In genomic region chr15:97991285-97991895, GRCm38 (mm10) we compare ENCODE assay signal across 15 mouse cellular contexts. TPM values are rescaled to one million over a fixed set of nuclear protein-coding genes. Genes with fewer than 3 reads are reported as not detected.
DNase-seq lines count a peak whose midpoint lies in the region; ATAC-seq lines count a peak whose summit lies in the region.
"Had no signal": no experiment of that assay in that cellular context is flagged by ENCODE, and none has a peak within 500 bp of the region (broad histone marks: within the 10 kb centered on the region; RNA-seq: fewer than 3 reads in every experiment).

No protein-coding gene starts in this region.

- peak overlapping the region; percentile 98 for H3K27ac ChIP-seq in forebrain, embryonic 12.5 days
- H3K27ac ChIP-seq in forebrain, embryonic 15.5 days (replicated peaks) = no peak overlapping the region
- H3K27ac ChIP-seq in neural tube, embryonic 15.5 days (replicated peaks) = no peak overlapping the region
- H3K27ac ChIP-seq in limb, embryonic 13.5 days = peak overlapping the region; percentile 91

- no peak overlapping the region for H3K4me3 ChIP-seq in forebrain, embryonic 12.5 days (replicated peaks)
- no peak overlapping the region for H3K4me3 ChIP-seq in forebrain, embryonic 15.5 days
- H3K4me3 ChIP-seq in neural tube, embryonic 15.5 days (replicated peaks) = no peak overlapping the region
- H3K4me3 ChIP-seq in limb, embryonic 13.5 days = no peak overlapping the region

- peak; percentile 34 for DNase-seq in neural tube, embryonic 10.5 days (ENCODE audit: extremely low spot score, low spot score)
- DNase-seq in left cerebral cortex, adult 9 months (ENCODE audit: low spot score in 2 of 2) = no peak
- no peak for DNase-seq in liver
- DNase-seq: heart, postnatal 36 days; kidney, postnatal 36 days; lung, postnatal 36 days; right cerebral cortex, postnatal 25 days had no signal

- peak overlapping the region; percentile 41; the same call in 1 of the 2 replicates for H3K4me2 ChIP-seq in forebrain, embryonic 12.5 days
- H3K4me2 ChIP-seq in forebrain, embryonic 15.5 days (replicated peaks) = no peak overlapping the region
- H3K4me2 ChIP-seq in neural tube, embryonic 15.5 days = no peak overlapping the region
- H3K4me2 ChIP-seq in limb, embryonic 13.5 days (replicated peaks) = no peak overlapping the region

- H3K36me3 ChIP-seq in forebrain, embryonic 12.5 days (replicated peaks) = peaks cover 55% of the 10 kb centered on the region
- H3K36me3 ChIP-seq in forebrain, embryonic 15.5 days = no peaks in the 10 kb centered on the region
- no peaks in the 10 kb centered on the region for H3K36me3 ChIP-seq in neural tube, embryonic 15.5 days
- H3K36me3 ChIP-seq in limb, embryonic 13.5 days = peaks cover 87% of the 10 kb centered on the region
- H3K36me3 ChIP-seq: G1E had no signal

- H3K9ac ChIP-seq in forebrain, embryonic 12.5 days = peak overlapping the region; percentile 34
- no peak overlapping the region for H3K9ac ChIP-seq in forebrain, embryonic 15.5 days (replicated peaks)
- H3K9ac ChIP-seq in neural tube, embryonic 15.5 days (replicated peaks) = no peak overlapping the region
- H3K9ac ChIP-seq in limb, embryonic 13.5 days = no peak overlapping the region

- H3K9me3 ChIP-seq in forebrain, embryonic 12.5 days = no peaks in the 10 kb centered on the region
- no peaks in the 10 kb centered on the region for H3K9me3 ChIP-seq in forebrain, embryonic 15.5 days
- no peaks in the 10 kb centered on the region for H3K9me3 ChIP-seq in neural tube, embryonic 15.5 days (replicated peaks)
- no peaks in the 10 kb centered on the region for H3K9me3 ChIP-seq in limb, embryonic 13.5 days
- H3K9me3 ChIP-seq: G1E had no signal

- no peaks in the 10 kb centered on the region for H3K27me3 ChIP-seq in forebrain, embryonic 12.5 days
- no peaks in the 10 kb centered on the region for H3K27me3 ChIP-seq in forebrain, embryonic 15.5 days
- H3K27me3 ChIP-seq in neural tube, embryonic 15.5 days (replicated peaks) = no peaks in the 10 kb centered on the region
- H3K27me3 ChIP-seq in limb, embryonic 13.5 days = no peaks in the 10 kb centered on the region

- ATAC-seq in forebrain, embryonic 12.5 days (ENCODE audit: low FRiP score) = no peak
- ATAC-seq in forebrain, embryonic 15.5 days (replicated peaks) = no peak
- no peak for ATAC-seq in neural tube, embryonic 15.5 days (ENCODE audit: low FRiP score)
- ATAC-seq in limb, embryonic 13.5 days (ENCODE audit: low FRiP score, low read depth) = no peak
- no peak for ATAC-seq in megakaryocyte, adult 5-6 weeks (ENCODE audit: poor library complexity, severe bottlenecking)

- 8% methylated on average over 12 of the region's 12 CpGs for whole genome bisulfite sequencing in forebrain, embryonic 12.5 days
- WGBS in forebrain, embryonic 15.5 days = 12% methylated on average over 12 of the region's 12 CpGs
- WGBS in neural tube, embryonic 15.5 days = 18% methylated on average over 12 of the region's 12 CpGs
- 27% methylated on average over 12 of the region's 12 CpGs for WGBS in limb, embryonic 13.5 days

- peaks cover 53% of the 10 kb centered on the region for H3K4me1 ChIP-seq in forebrain, embryonic 12.5 days
- peaks cover 53% of the 10 kb centered on the region for H3K4me1 ChIP-seq in forebrain, embryonic 15.5 days
- H3K4me1 ChIP-seq in neural tube, embryonic 15.5 days = peaks cover 54% of the 10 kb centered on the region
- peaks cover 48% of the 10 kb centered on the region for H3K4me1 ChIP-seq in limb, embryonic 13.5 days

RNA-seq across cellular contexts. Expression of gene Col2a1, which starts 13.1 kb away (rescaled TPM):
- polyA plus RNA-seq in forebrain, embryonic 12.5 days (2016; fragmentation: Nextera tagmentation; extraction: Ambion mirVana) = 112 and 122 TPM in 2 replicates
- 25.6 and 25.8 TPM in 2 replicates for polyA plus RNA-seq in forebrain, embryonic 15.5 days (2015; fragmentation: Nextera tagmentation; extraction: Ambion mirVana)
- polyA plus RNA-seq in neural tube, embryonic 15.5 days (2015; fragmentation: Nextera tagmentation; extraction: Ambion mirVana) = 33.8 and 62.9 TPM in 2 replicates
- 706 and 829 TPM in 2 replicates for polyA plus RNA-seq in limb, embryonic 13.5 days (2015; fragmentation: Nextera tagmentation; extraction: Ambion mirVana)
- not detected in 2 replicates for total RNA-seq in megakaryocyte, adult 5-6 weeks (2015)
- total RNA-seq in megakaryocyte, adult 5-6 weeks (2017) = not detected in 2 replicates
- total RNA-seq: granulocyte monocyte progenitor cell, adult 5-6 weeks; neutrophil, adult 5-6 weeks had no signal
- polyA plus RNA-seq: G1E had no signal

RNA-seq across cellular contexts. Expression of gene Tmem106c, which starts 27.4 kb away (rescaled TPM):
- 41.5 and 44.9 TPM in 2 replicates for polyA plus RNA-seq in forebrain, embryonic 12.5 days (2016; fragmentation: Nextera tagmentation; extraction: Ambion mirVana)
- polyA plus RNA-seq in forebrain, embryonic 15.5 days (2015; fragmentation: Nextera tagmentation; extraction: Ambion mirVana) = 60.8 and 66.2 TPM in 2 replicates
- polyA plus RNA-seq in neural tube, embryonic 15.5 days (2015; fragmentation: Nextera tagmentation; extraction: Ambion mirVana) = 48.0 and 48.6 TPM in 2 replicates
- 35.9 and 37.9 TPM in 2 replicates for polyA plus RNA-seq in limb, embryonic 13.5 days (2015; fragmentation: Nextera tagmentation; extraction: Ambion mirVana)
- 12.4 and 18.5 TPM in 2 replicates for total RNA-seq in megakaryocyte, adult 5-6 weeks (2015)
- total RNA-seq in megakaryocyte, adult 5-6 weeks (2017) = 13.5 and 14.1 TPM in 2 replicates

Comparison
In these comparisons a context has a peak if more than half of its experiments do, and no peak if none do; other contexts are left out.
1. H3K27ac ChIP-seq: peak in forebrain, embryonic 12.5 days (single experiment) and limb, embryonic 13.5 days (single experiment); none in forebrain, embryonic 15.5 days (single experiment) and neural tube, embryonic 15.5 days (single experiment).